Mouse (Mus musculus) small intestine, adult 2 months (tissue): ENCODE measurements around the gene Mthfsd.

ENCODE experiments used
- CTCF ChIP-seq: fragments of 200-500 bp; IDR thresholded peaks from 2 replicates; pipeline ENCODE4 v1.5.1; 2012; ENCODE audit warnings: low read depth, mild to moderate bottlenecking, control low read depth, inconsistent platforms, low read length, moderate library complexity, mixed read lengths; ENCODE audit not compliant: insufficient replicate concordance, insufficient read length; ENCODE audit errors: extremely low read depth
- POLR2A ChIP-seq: fragments of 200-500 bp; IDR thresholded peaks from 2 replicates; pipeline ENCODE4 v1.6.1; 2012; ENCODE audit warnings: low read depth, mild to moderate bottlenecking, control low read depth, inconsistent platforms, low read length, moderate library complexity

GRCm38 (mm10) chr8:121134512-121134911 is 26.3 kb upstream of the Mthfsd start:
- no peak for TF ChIP-seq CTCF
- TF ChIP-seq POLR2A: no peak
